Mouse (Mus musculus) hindlimb bud, embryonic 11.5 days (tissue): Measurements from ENCODE around the gene Ptpa.

ENCODE experiments used
- DNase-seq: peaks from one replicate; pipeline ENCODE4 v3.0.0-alpha.2; 2012; ENCODE audit warnings: low read depth, low spot score; ENCODE audit errors: extremely low spot score

Gene Ptpa

GRCm38 (mm10) chr2:30495909-30496861 lies 80.3 kb downstream of the Ptpa start:
- DNase-seq, result no peak
